Mouse (Mus musculus) midbrain, embryonic 10.5 days (tissue): ENCODE results near the gene Plch1. TPM values are rescaled to one million over a fixed set of nuclear protein-coding genes. Genes with fewer than 3 reads are reported as not detected.

Experiments
- DNase-seq: peaks from one replicate; pipeline ENCODE4 v3.0.0-alpha.2; 2017; ENCODE audit warnings: low spot score
- H3K27ac ChIP-seq: fragments of 300-500 bp; sonication (generic); replicated peaks from 2 replicates; pipeline ENCODE4 v1.5.1; 2016; ENCODE audit warnings: mild to moderate bottlenecking
- H3K27me3 ChIP-seq: fragments of 300-500 bp; sonication (generic); 2 replicates; pipeline ENCODE4 v1.6.1; 2016; ENCODE audit warnings: low read depth, mild to moderate bottlenecking; ENCODE audit not compliant: poor library complexity, severe bottlenecking
- H3K36me3 ChIP-seq: fragments of 300-500 bp; sonication (generic); 2 replicates; pipeline ENCODE4 v1.6.1; 2016; ENCODE audit warnings: mild to moderate bottlenecking, moderate library complexity
- H3K4me1 ChIP-seq: fragments of 300-500 bp; sonication (generic); 2 replicates; pipeline ENCODE4 v1.6.1; 2016
- H3K4me3 ChIP-seq: fragments of 300-500 bp; sonication (generic); 2 replicates; pipeline ENCODE4 v1.5.1; 2016; ENCODE audit warnings: mild to moderate bottlenecking, moderate library complexity
- H3K9me3 ChIP-seq: fragments of 300-500 bp; sonication (generic); replicated peaks from 2 replicates; pipeline ENCODE4 v1.6.1; 2016; ENCODE audit warnings: mild to moderate bottlenecking
- WGBS: fragments of 180-500 bp; shearing (Covaris S2); methylation state at CpG from one replicate; pipeline ENCODE4 v1.1.7; 2016; 5-methylcytosine and 5-hydroxymethylcytosine counted together
- polyA plus RNA-seq: library from polyadenylated mRNA; unstranded; fragments of >200 nt; fragmentation: Nextera tagmentation; extraction: Ambion mirVana; gene quantifications from 2 replicates; pipeline ENCODE4 v1.2.1, GENCODE M21; 2016

The Plch1 gene
- polyA plus RNA-seq, 1 experiment from 2014 or later = 27.5 TPM

DNA sequence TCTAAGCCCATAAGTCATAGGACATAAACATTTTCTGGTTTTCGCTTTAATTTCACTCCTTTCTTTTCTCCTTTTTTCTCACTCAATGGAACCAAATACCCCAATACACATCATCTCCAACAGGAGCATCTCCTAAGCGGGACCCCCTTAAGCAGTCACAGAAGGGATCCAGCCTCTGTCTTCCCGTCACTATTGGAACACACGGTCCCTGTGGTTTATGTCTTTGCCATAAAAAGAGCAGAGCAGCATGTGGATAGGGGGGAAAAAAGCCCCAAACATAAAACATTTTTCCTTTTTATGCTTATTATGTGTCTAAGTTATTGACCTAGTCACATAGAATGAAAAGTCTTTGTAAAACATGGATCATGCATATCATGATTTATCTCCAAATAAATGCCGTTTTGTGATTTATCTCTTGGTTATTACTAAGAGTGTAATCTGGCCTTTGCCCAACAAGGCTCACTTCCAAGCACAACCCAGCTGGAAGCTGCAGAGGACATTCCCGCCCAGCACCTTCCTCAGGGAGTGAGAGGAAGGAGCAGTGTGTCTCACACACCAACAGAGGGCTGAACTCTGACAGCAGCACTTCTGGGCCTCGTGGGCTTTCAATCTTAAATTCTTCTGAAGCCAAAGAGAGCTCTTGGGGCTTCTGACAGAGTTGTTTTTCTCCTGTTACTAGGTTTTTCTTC is 126.5 kb downstream of the Plch1 start:
- no peak for DNase-seq
- 90% methylated on average over 7 of the region's 7 CpGs for WGBS
- Histone ChIP-seq H3K9me3 (no peaks in the 10 kb centered on the region), H3K4me1 (no peaks in the 10 kb centered on the region), H3K27me3 (no peaks in the 10 kb centered on the region), H3K4me3 (no peak overlapping the region), H3K36me3 (peaks cover 43% of the 10 kb centered on the region), H3K27ac (no peak overlapping the region)

DNA sequence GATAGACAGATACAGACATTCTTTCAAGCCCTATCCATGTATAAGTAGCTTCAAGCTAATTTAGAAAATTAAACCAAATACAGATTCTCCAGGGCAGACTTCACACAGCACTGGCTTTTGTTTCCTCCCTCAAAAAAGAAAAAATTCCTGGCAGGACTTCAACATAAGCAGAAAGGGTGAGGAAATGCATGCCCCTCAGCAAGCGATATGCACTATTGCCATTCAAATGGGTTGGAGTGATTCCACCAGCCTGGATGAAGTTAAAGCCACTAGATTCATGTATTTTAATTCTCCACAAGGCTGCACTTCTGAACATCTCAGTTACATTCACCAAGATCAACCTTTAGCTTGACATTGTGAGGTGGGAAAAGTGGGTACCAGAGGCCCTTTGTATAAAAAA is 138.5 kb downstream of the Plch1 start:
- Histone ChIP-seq H3K36me3 (peaks cover 21% of the 10 kb centered on the region), H3K4me1 (peaks cover 1% of the 10 kb centered on the region; the same call in 1 of the 2 replicates), H3K4me3 (no peak overlapping the region), H3K27me3 (no peaks in the 10 kb centered on the region), H3K27ac (no peak overlapping the region), H3K9me3 (no peaks in the 10 kb centered on the region)
- no peak for DNase-seq
- WGBS = 100% methylated on average over 1 of the region's 1 CpGs

DNA sequence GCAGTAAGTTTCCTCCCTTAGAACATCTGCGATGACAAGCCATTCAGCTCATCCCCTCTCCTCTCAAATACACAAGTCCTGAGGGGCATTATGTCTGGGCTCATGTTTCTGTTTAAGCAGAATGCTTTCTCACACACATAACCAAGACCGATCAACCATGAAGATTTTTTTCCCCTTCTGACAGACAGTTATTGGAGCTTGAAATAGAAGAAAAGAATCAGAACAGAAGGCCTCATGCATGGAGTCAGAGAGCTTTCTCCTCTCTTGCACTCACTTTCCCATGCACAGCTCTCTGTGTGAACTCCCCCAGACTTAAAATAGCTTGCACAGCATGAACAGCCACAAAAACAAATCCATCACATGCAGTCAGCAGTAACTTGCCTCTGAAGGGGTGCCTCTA is 159.2 kb downstream of the Plch1 start:
- Histone ChIP-seq H3K36me3 (peaks cover 74% of the 10 kb centered on the region), H3K27ac (peak overlapping the region; percentile 46; the same call in 1 of the 2 replicates), H3K9me3 (no peaks in the 10 kb centered on the region), H3K4me3 (no peak overlapping the region), H3K27me3 (no peaks in the 10 kb centered on the region), H3K4me1 (peaks cover 17% of the 10 kb centered on the region)
- 62% methylated on average over 2 of the region's 2 CpGs for WGBS
- DNase-seq = no peak

DNA sequence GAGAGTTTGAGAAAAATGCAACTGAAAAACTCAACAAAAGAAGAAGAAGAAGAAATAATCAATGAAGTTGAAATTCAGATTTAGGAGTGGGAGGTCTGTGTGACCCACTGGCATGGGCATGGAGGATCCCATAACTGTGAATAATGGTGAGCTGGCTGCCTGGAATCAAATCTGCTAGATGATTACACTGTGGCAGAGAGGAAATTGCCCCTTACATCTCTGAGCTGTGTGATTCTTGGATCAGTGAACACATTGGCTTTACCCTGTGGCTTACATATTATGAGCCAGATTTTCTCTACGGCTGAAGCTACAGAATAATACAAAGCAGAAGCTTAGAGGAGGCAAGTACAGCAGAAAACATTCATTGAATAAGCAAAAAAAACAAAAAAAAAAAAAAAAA is 170.9 kb downstream of the Plch1 start:
- 88% methylated on average over 1 of the region's 1 CpGs for WGBS
- DNase-seq = no peak
- Histone ChIP-seq H3K27me3 (no peaks in the 10 kb centered on the region), H3K4me3 (no peak overlapping the region), H3K9me3 (no peaks in the 10 kb centered on the region), H3K4me1 (peaks cover 10% of the 10 kb centered on the region; the same call in 1 of the 2 replicates), H3K27ac (no peak overlapping the region), H3K36me3 (peaks cover 43% of the 10 kb centered on the region)

DNA sequence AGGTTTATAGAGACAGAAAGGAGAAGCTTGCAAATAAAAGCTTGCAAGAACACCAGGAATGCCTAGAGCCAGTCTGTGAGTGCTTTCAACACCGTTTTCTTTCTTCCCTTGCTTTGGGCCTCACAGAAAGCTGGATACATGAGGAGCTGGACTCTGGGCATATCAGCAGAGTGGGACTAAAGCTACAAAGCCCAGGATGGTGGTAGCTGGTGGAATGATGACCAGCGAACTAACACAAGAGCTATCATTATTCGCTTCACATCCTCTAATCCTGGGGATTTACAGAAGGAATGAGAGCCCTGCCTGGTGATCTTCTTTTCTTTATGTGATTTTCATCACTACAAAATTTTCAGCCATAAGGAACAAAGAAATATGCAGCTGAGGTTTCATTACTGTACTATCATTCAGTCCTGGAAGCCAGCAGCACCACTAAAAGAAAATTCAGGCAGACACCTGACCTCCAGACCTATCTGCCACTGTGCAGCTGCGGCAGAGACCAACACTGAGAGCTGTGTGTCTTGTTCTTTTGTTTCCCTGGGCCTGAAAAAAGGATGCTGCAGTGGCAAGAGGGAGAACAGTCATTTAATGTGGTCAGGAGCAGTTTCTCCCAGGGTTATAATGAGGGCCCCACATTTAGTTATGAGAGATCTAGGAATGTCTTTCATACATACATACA is 172.5 kb downstream of the Plch1 start:
- no peaks in the 10 kb centered on the region for H3K9me3 ChIP-seq
- no peak for DNase-seq
- no peak overlapping the region for H3K4me3 ChIP-seq
- H3K4me1 ChIP-seq = peaks cover 10% of the 10 kb centered on the region; the same call in 1 of the 2 replicates
- WGBS = 75% methylated on average over 4 of the region's 4 CpGs
- H3K27ac ChIP-seq = peak overlapping the region; percentile 42; the same call in 1 of the 2 replicates
- H3K27me3 ChIP-seq = no peaks in the 10 kb centered on the region
- H3K36me3 ChIP-seq = peaks cover 48% of the 10 kb centered on the region

DNA sequence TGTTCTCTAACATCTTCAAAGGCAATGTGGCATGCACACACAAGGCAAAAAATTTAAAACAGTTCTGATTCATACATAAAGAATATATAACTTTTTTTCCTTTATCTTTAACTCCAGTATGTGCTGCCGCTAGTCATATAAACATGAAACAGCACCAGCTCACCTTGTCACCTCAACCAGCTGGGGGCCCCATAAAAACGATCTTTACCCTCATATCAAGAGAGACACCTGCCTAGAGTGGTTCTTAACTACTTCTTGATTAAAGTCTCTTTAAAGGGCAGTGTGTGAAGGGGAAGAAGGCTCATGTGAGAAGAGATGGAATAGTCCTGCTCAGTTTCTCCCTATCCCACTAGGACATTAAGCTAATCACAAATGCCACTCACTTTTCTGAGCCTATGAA is 205.6 kb downstream of the Plch1 start:
- WGBS = 85% methylated on average over 2 of the region's 2 CpGs
- Histone ChIP-seq H3K4me3 (no peak overlapping the region), H3K27ac (no peak overlapping the region), H3K9me3 (no peaks in the 10 kb centered on the region), H3K27me3 (no peaks in the 10 kb centered on the region), H3K36me3 (peaks cover 30% of the 10 kb centered on the region), H3K4me1 (no peaks in the 10 kb centered on the region)
- DNase-seq = no peak

DNA sequence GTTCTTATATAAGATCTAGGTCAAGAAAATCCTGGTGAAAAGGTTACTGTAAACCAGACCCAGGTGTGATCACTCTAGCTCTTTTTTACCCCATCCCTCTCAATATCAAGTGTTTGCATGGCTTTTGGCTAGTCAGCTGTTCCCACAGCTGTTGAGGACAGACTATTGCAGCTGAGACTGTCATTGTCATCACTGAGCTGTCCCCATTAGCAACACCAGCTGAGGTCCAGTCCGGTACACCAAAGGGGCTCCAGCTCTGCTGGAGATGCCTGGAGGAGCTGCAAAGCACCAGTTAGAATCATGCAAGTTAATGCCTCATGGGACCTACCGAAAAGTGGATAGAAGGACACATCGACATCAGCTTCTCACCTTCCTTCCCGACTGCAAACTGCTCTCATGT is 206.5 kb downstream of the Plch1 start:
- no peak for DNase-seq
- 94% methylated on average over 4 of the region's 4 CpGs for WGBS

DNA sequence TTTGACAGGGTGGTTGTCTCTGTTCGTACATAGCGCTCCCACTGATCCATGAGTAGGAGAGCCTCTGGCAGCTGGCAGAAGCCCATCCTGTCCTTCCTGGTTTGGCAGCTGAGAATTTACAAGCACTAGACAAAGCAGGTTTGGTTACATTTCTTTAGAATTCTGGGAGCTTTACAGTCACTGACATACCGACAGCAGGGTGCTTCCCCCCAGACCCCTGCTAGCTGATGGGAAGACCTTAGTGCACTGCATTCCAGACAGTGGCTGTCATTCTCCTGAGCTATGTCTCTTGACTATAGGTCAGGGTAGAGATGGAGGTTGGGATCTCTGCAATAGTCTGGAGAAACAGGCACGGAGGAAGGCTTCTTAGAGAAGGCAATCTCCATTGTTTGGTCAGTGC is 230.5 kb downstream of the Plch1 start:
- Histone ChIP-seq H3K4me3 (no peak overlapping the region), H3K36me3 (no peaks in the 10 kb centered on the region), H3K27me3 (no peaks in the 10 kb centered on the region), H3K9me3 (no peaks in the 10 kb centered on the region), H3K27ac (no peak overlapping the region), H3K4me1 (no peaks in the 10 kb centered on the region)
- no peak for DNase-seq
- 69% methylated on average over 4 of the region's 4 CpGs for WGBS

More for the DNA sequence above, 206.5 kb downstream of the Plch1 start:
- no peak overlapping the region for H3K4me3 ChIP-seq
- H3K36me3 ChIP-seq = peaks cover 20% of the 10 kb centered on the region
- no peaks in the 10 kb centered on the region for H3K27me3 ChIP-seq
- no peak overlapping the region for H3K27ac ChIP-seq
- no peaks in the 10 kb centered on the region for H3K4me1 ChIP-seq
- no peaks in the 10 kb centered on the region for H3K9me3 ChIP-seq

DNA sequence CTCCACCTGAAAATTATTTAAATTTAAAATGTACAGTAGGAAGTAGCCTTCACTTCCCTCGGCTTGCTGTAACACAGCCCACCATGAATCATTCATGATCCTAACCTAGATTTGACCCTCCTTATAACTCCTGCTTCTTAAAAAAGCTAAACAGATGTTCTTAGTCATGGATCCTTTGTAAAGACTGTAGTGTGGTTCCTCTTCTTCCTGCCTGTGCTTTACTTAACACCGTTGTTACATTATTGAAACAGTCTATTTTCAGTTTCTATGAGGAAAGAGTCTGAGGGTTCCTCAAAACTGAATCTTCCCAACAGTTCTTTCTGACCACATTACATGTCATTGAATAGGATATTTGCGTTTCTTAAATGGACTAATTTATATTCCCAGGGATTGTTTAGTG is 234.0 kb downstream of the Plch1 start:
- Histone ChIP-seq H3K36me3 (no peaks in the 10 kb centered on the region), H3K4me1 (no peaks in the 10 kb centered on the region), H3K4me3 (no peak overlapping the region), H3K9me3 (no peaks in the 10 kb centered on the region), H3K27ac (no peak overlapping the region), H3K27me3 (no peaks in the 10 kb centered on the region)
- 91% methylated on average over 3 of the region's 3 CpGs for WGBS
- DNase-seq = no peak

DNA sequence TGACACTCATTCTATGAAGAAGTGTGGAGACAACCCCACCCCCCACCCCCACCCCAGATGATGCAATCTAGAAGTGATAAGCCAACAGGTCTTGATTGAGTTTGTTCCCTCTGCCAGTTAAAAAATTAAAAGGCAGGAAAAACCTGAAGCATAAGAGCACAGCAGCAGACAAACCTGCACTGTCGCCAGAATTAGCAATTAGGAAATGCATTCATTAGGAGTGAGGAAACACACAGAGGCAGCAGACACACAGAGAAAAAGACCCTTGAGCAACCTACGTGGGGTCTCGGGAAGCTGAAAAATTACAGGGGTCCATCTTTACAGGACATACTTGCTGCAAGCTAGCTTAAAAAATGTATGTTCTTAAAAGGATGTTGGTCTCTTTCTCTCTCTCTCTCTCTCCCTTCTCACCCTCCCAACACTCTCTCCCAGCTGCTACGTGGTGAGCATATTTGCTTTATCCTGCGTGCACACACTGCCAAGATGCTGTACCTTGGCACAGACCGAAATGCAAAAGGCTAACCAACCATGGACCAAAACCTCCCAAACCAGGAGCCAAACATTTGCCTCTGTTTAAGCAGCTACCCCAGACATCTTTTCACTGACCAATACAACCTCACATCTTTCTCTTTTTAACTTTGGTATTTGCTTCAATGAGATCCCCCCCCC is 234.6 kb downstream of the Plch1 start:
- no peak overlapping the region for H3K27ac ChIP-seq
- H3K9me3 ChIP-seq = no peaks in the 10 kb centered on the region
- H3K4me1 ChIP-seq = no peaks in the 10 kb centered on the region
- no peaks in the 10 kb centered on the region for H3K27me3 ChIP-seq
- WGBS = 87% methylated on average over 6 of the region's 6 CpGs
- no peak for DNase-seq
- H3K4me3 ChIP-seq = no peak overlapping the region
- H3K36me3 ChIP-seq = no peaks in the 10 kb centered on the region

Other genes with a start within 250 kb of the Plch1 start
- 2.7 and 3.3 TPM in 2 replicates for gene E130311K13Rik, start 30.0 kb upstream of the Plch1 start, polyA plus RNA-seq
- gene Slc33a1, start 65.3 kb upstream of the Plch1 start, polyA plus RNA-seq = 11.8 and 12.3 TPM in 2 replicates
- 77.4 and 79.1 TPM in 2 replicates for gene Gmps, start 76.6 kb upstream of the Plch1 start, polyA plus RNA-seq
- 0.04 and 0.06 TPM in 2 replicates for gene Vmn2r1, start 182.1 kb upstream of the Plch1 start, polyA plus RNA-seq
- 0.05 TPM in 1 of 2 replicates, not detected in the other for gene Vmn2r2, start 242.5 kb upstream of the Plch1 start, polyA plus RNA-seq